Mouse (Mus musculus) liver, embryonic 13.5 days (tissue): Measurements from ENCODE around the gene Slc10a4. TPM values are rescaled to one million over a fixed set of nuclear protein-coding genes. Genes with fewer than 3 reads are reported as not detected.

ENCODE experiments used
- ATAC-seq: fragments of 200-750 bp; cut with Nextera tagmentation; 2 replicates; pipeline ENCODE4 v1.8.0; 2017; ENCODE audit warnings: low read depth, mild to moderate bottlenecking, moderate number of reproducible peaks, moderate library complexity
- DNase-seq: peaks from one replicate; pipeline ENCODE4 v3.0.0; 2022
- H3K27ac ChIP-seq: fragments of 300-500 bp; sonication (generic); 2 replicates; pipeline ENCODE4 v1.5.1; 2015; ENCODE audit warnings: moderate library complexity, mild to moderate bottlenecking, inconsistent platforms
- H3K27me3 ChIP-seq: fragments of 300-500 bp; sonication (generic); 2 replicates; pipeline ENCODE4 v1.6.1; 2015; ENCODE audit warnings: mild to moderate bottlenecking, inconsistent platforms
- H3K36me3 ChIP-seq: fragments of 300-500 bp; sonication (generic); 2 replicates; pipeline ENCODE4 v1.6.1; 2015; ENCODE audit warnings: mild to moderate bottlenecking, inconsistent platforms
- H3K4me1 ChIP-seq: fragments of 300-500 bp; sonication (generic); replicated peaks from 2 replicates; pipeline ENCODE4 v1.6.1; 2015; ENCODE audit warnings: inconsistent platforms
- H3K4me2 ChIP-seq: fragments of 300-500 bp; sonication (generic); 2 replicates; pipeline ENCODE4 v1.6.1; 2015; ENCODE audit warnings: inconsistent platforms, mild to moderate bottlenecking, moderate library complexity
- H3K4me3 ChIP-seq: fragments of 300-500 bp; sonication (generic); replicated peaks from 2 replicates; pipeline ENCODE4 v1.5.1; 2015; ENCODE audit warnings: mild to moderate bottlenecking, inconsistent platforms
- H3K9ac ChIP-seq: fragments of 300-500 bp; sonication (generic); 2 replicates; pipeline ENCODE4 v1.6.1; 2015; ENCODE audit warnings: mild to moderate bottlenecking, inconsistent platforms
- H3K9me3 ChIP-seq: fragments of 300-500 bp; sonication (generic); replicated peaks from 2 replicates; pipeline ENCODE4 v1.6.1; 2016; ENCODE audit warnings: inconsistent platforms
- WGBS: fragments of 180-500 bp; shearing (Covaris S2); methylation state at CpG from one replicate; pipeline ENCODE4 v1.1.7; 2015; ENCODE audit not compliant: insufficient replicate concordance; 5-methylcytosine and 5-hydroxymethylcytosine counted together
- polyA plus RNA-seq: library from polyadenylated mRNA; unstranded; fragments of >200 nt; fragmentation: Nextera tagmentation; extraction: Ambion mirVana; gene quantifications from 2 replicates; pipeline ENCODE4 v1.2.1, GENCODE M21; 2015

The Slc10a4 gene
- polyA plus RNA-seq, 1 experiment from 2014 or later, result 0.10 TPM

GRCm38 (mm10) chr5:73014745-73015144 lies 8.1 kb downstream of the Slc10a4 start:
- no peak for ATAC-seq

GRCm38 (mm10) chr5:73023801-73024200 lies 17.1 kb downstream of the Slc10a4 start:
- Histone ChIP-seq H3K9ac (no peak overlapping the region), H3K4me1 (no peaks in the 10 kb centered on the region), H3K27me3 (no peaks in the 10 kb centered on the region), H3K27ac (no peak overlapping the region), H3K9me3 (no peaks in the 10 kb centered on the region), H3K4me2 (no peak overlapping the region), H3K36me3 (peaks cover 64% of the 10 kb centered on the region), H3K4me3 (no peak overlapping the region)
- ATAC-seq, result no peak
- no peak for DNase-seq
- 89% methylated on average over 13 of the region's 13 CpGs for WGBS

More at GRCm38 (mm10) chr5:73014745-73015144, 8.1 kb downstream of the Slc10a4 start:
- Histone ChIP-seq H3K4me3 (no peak overlapping the region), H3K9ac (no peak overlapping the region), H3K27ac (no peak overlapping the region), H3K4me1 (no peaks in the 10 kb centered on the region; the same call in 1 of the 2 replicates), H3K27me3 (peaks cover 55% of the 10 kb centered on the region), H3K4me2 (no peak overlapping the region), H3K36me3 (no peaks in the 10 kb centered on the region), H3K9me3 (no peaks in the 10 kb centered on the region)
- 45% methylated on average over 9 of the region's 9 CpGs for WGBS
- DNase-seq, result no peak

GRCm38 (mm10) chr5:73028646-73029045 lies 22.0 kb downstream of the Slc10a4 start:
- Histone ChIP-seq H3K4me1 (no peaks in the 10 kb centered on the region), H3K9me3 (no peaks in the 10 kb centered on the region), H3K4me3 (no peak overlapping the region), H3K36me3 (peaks cover 89% of the 10 kb centered on the region), H3K27ac (no peak overlapping the region), H3K9ac (no peak overlapping the region), H3K27me3 (no peaks in the 10 kb centered on the region), H3K4me2 (no peak overlapping the region)
- ATAC-seq (no peak), DNase-seq (no peak)
- 81% methylated on average over 13 of the region's 13 CpGs for WGBS

GRCm38 (mm10) chr5:73032481-73032880 lies 25.8 kb downstream of the Slc10a4 start:
- H3K9me3 ChIP-seq, result no peaks in the 10 kb centered on the region
- no peak overlapping the region for H3K4me2 ChIP-seq
- ATAC-seq (no peak), DNase-seq (no peak)
- 89% methylated on average over 11 of the region's 11 CpGs for WGBS
- no peaks in the 10 kb centered on the region for H3K4me1 ChIP-seq
- no peak overlapping the region for H3K4me3 ChIP-seq
- no peak overlapping the region for H3K9ac ChIP-seq
- no peak overlapping the region for H3K27ac ChIP-seq
- H3K27me3 ChIP-seq, result no peaks in the 10 kb centered on the region
- peaks cover 82% of the 10 kb centered on the region for H3K36me3 ChIP-seq

- 92% methylated on average over 2 of the region's 2 CpGs for WGBS
- no peak overlapping the region for H3K4me2 ChIP-seq
- ATAC-seq (no peak), DNase-seq (no peak)
- peaks cover 68% of the 10 kb centered on the region for H3K36me3 ChIP-seq
- H3K4me3 ChIP-seq, result no peak overlapping the region
- no peaks in the 10 kb centered on the region for H3K4me1 ChIP-seq
- H3K27ac ChIP-seq, result no peak overlapping the region
- H3K9me3 ChIP-seq, result no peaks in the 10 kb centered on the region; the same call in 1 of the 2 replicates
- no peaks in the 10 kb centered on the region for H3K27me3 ChIP-seq
- H3K9ac ChIP-seq, result no peak overlapping the region
Observed at GRCm38 (mm10) chr5:73044055-73044454, 37.4 kb downstream of the Slc10a4 start.

GRCm38 (mm10) chr5:73047651-73048245 lies 41.1 kb downstream of the Slc10a4 start:
- Histone ChIP-seq H3K36me3 (peaks cover 91% of the 10 kb centered on the region), H3K4me3 (no peak overlapping the region), H3K9ac (no peak overlapping the region), H3K27ac (no peak overlapping the region), H3K9me3 (no peaks in the 10 kb centered on the region; the same call in 1 of the 2 replicates), H3K4me2 (no peak overlapping the region), H3K27me3 (no peaks in the 10 kb centered on the region), H3K4me1 (no peaks in the 10 kb centered on the region)
- DNase-seq (no peak), ATAC-seq (no peak)
- WGBS, result 89% methylated on average over 7 of the region's 7 CpGs

- no peak overlapping the region for H3K27ac ChIP-seq
- H3K4me2 ChIP-seq, result no peak overlapping the region
- H3K9me3 ChIP-seq, result no peaks in the 10 kb centered on the region
- DNase-seq, result no peak
- H3K4me1 ChIP-seq, result no peaks in the 10 kb centered on the region
- peaks cover 96% of the 10 kb centered on the region for H3K36me3 ChIP-seq
- no peaks in the 10 kb centered on the region for H3K27me3 ChIP-seq
- no peak overlapping the region for H3K4me3 ChIP-seq
- ATAC-seq, result no peak
- 93% methylated on average over 8 of the region's 8 CpGs for WGBS
- no peak overlapping the region for H3K9ac ChIP-seq
Observed at GRCm38 (mm10) chr5:73053933-73054332, 47.2 kb downstream of the Slc10a4 start.

GRCm38 (mm10) chr5:73056457-73056856 lies 49.8 kb downstream of the Slc10a4 start:
- H3K9ac ChIP-seq, result no peak overlapping the region
- no peak overlapping the region for H3K27ac ChIP-seq
- WGBS, result 82% methylated on average over 6 of the region's 6 CpGs
- H3K9me3 ChIP-seq, result no peaks in the 10 kb centered on the region
- no peak overlapping the region for H3K4me3 ChIP-seq
- no peak overlapping the region for H3K4me2 ChIP-seq
- no peaks in the 10 kb centered on the region for H3K4me1 ChIP-seq
- no peaks in the 10 kb centered on the region for H3K27me3 ChIP-seq
- ATAC-seq (no peak), DNase-seq (no peak)
- peaks cover 84% of the 10 kb centered on the region for H3K36me3 ChIP-seq

- no peak overlapping the region for H3K27ac ChIP-seq
Observed at GRCm38 (mm10) chr5:73056937-73057336, 50.3 kb downstream of the Slc10a4 start.

GRCm38 (mm10) chr5:73061506-73062155 lies 54.9 kb downstream of the Slc10a4 start:
- Histone ChIP-seq H3K9me3 (no peaks in the 10 kb centered on the region), H3K9ac (no peak overlapping the region), H3K4me3 (no peak overlapping the region), H3K27ac (no peak overlapping the region), H3K4me2 (no peak overlapping the region), H3K4me1 (no peaks in the 10 kb centered on the region), H3K36me3 (peaks cover 79% of the 10 kb centered on the region), H3K27me3 (no peaks in the 10 kb centered on the region)
- WGBS, result 88% methylated on average over 11 of the region's 11 CpGs
- DNase-seq (no peak), ATAC-seq (no peak)

More at GRCm38 (mm10) chr5:73056937-73057336, 50.3 kb downstream of the Slc10a4 start:
- DNase-seq, result no peak
- H3K9ac ChIP-seq, result no peak overlapping the region
- no peaks in the 10 kb centered on the region for H3K9me3 ChIP-seq
- no peak overlapping the region for H3K4me3 ChIP-seq
- H3K36me3 ChIP-seq, result peaks cover 82% of the 10 kb centered on the region
- H3K4me1 ChIP-seq, result no peaks in the 10 kb centered on the region
- H3K4me2 ChIP-seq, result no peak overlapping the region
- no peaks in the 10 kb centered on the region for H3K27me3 ChIP-seq
- ATAC-seq, result no peak
- WGBS, result 92% methylated on average over 5 of the region's 5 CpGs
